Mouse (Mus musculus) midbrain, embryonic 16.5 days (tissue): ENCODE data around the gene Dnah6. TPM values are rescaled to one million over a fixed set of nuclear protein-coding genes. Genes with fewer than 3 reads are reported as not detected.

ENCODE experiments used
- polyA plus RNA-seq: library from polyadenylated mRNA; unstranded; fragments of >200 nt; fragmentation: Nextera tagmentation; extraction: Ambion mirVana; gene quantifications from 2 replicates; pipeline ENCODE4 v1.2.1, GENCODE M21; 2015

The Dnah6 gene
- polyA plus RNA-seq, 1 experiment from 2014 or later: 0.36 TPM

Other genes with a start within 250 kb of the Dnah6 start
- 127 and 133 TPM in 2 replicates for gene Suclg1, start 26.7 kb upstream of the Dnah6 start, polyA plus RNA-seq
- gene 4931417E11Rik, start 248.0 kb upstream of the Dnah6 start, polyA plus RNA-seq: not detected in 2 replicates